Mouse (Mus musculus) brown adipose tissue, adult 24 weeks (tissue): ENCODE measurements around the gene Tarsl2. TPM values are rescaled to one million over a fixed set of nuclear protein-coding genes. Genes with fewer than 3 reads are reported as not detected.

Experiments used
- H3K27ac ChIP-seq: fragments of 200-500 bp; replicated peaks from 2 replicates; pipeline ENCODE4 v1.5.1; 2012; ENCODE audit warnings: low read depth, mild to moderate bottlenecking, low read length
- H3K4me1 ChIP-seq: fragments of 200-500 bp; 2 replicates; pipeline ENCODE4 v1.6.1; 2012; ENCODE audit warnings: low read length, mixed read lengths; ENCODE audit not compliant: control insufficient read depth, insufficient read depth, insufficient read length
- H3K4me3 ChIP-seq: fragments of 200-500 bp; 2 replicates; pipeline ENCODE4 v1.5.1; 2012; ENCODE audit warnings: low read depth, mild to moderate bottlenecking, low read length, moderate library complexity; ENCODE audit not compliant: insufficient read depth
- polyA plus RNA-seq: library from polyadenylated mRNA; stranded (reverse); fragments of >200 nt; gene quantifications from 2 replicates; pipeline ENCODE4 v1.2.4, GENCODE M21; 2012; ENCODE audit not compliant: missing spikeins, insufficient read depth, insufficient read length

Gene Tarsl2
- polyA plus RNA-seq, 1 experiment: 20.7 TPM

GRCm38 (mm10) chr7:65639821-65640382, 4.8 kb upstream of the Tarsl2 start:
- Histone ChIP-seq H3K4me3 (no peak overlapping the region), H3K4me1 (no peaks in the 10 kb centered on the region), H3K27ac (no peak overlapping the region)

GRCm38 (mm10) chr7:65640672-65641071, 4.0 kb upstream of the Tarsl2 start:
- Histone ChIP-seq H3K4me1 (no peaks in the 10 kb centered on the region), H3K4me3 (no peak overlapping the region), H3K27ac (no peak overlapping the region)

GRCm38 (mm10) chr7:65642371-65643304, 2.1 kb upstream of the Tarsl2 start:
- H3K27ac ChIP-seq: no peak overlapping the region
- no peak overlapping the region for H3K4me3 ChIP-seq
- H3K4me1 ChIP-seq: no peaks in the 10 kb centered on the region

- H3K4me3 ChIP-seq: no peak overlapping the region
- H3K4me1 ChIP-seq: no peaks in the 10 kb centered on the region
- H3K27ac ChIP-seq: no peak overlapping the region
Observed at GRCm38 (mm10) chr7:65643861-65644421, 757 bp upstream of the Tarsl2 start.

GRCm38 (mm10) chr7:65645996-65646395, 1.3 kb downstream of the Tarsl2 start:
- no peaks in the 10 kb centered on the region for H3K4me1 ChIP-seq
- no peak overlapping the region for H3K27ac ChIP-seq
- no peak overlapping the region for H3K4me3 ChIP-seq

GRCm38 (mm10) chr7:65650662-65651061, 6.0 kb downstream of the Tarsl2 start:
- no peak overlapping the region for H3K27ac ChIP-seq
- no peaks in the 10 kb centered on the region for H3K4me1 ChIP-seq
- H3K4me3 ChIP-seq: no peak overlapping the region

- no peak overlapping the region for H3K27ac ChIP-seq
- no peak overlapping the region for H3K4me3 ChIP-seq
- H3K4me1 ChIP-seq: no peaks in the 10 kb centered on the region
Observed at GRCm38 (mm10) chr7:65657490-65658120, 12.9 kb downstream of the Tarsl2 start.

GRCm38 (mm10) chr7:65663225-65663790, 18.6 kb downstream of the Tarsl2 start:
- Histone ChIP-seq H3K27ac (no peak overlapping the region), H3K4me3 (no peak overlapping the region), H3K4me1 (no peaks in the 10 kb centered on the region)

GRCm38 (mm10) chr7:65663886-65664285, 19.2 kb downstream of the Tarsl2 start:
- Histone ChIP-seq H3K27ac (no peak overlapping the region), H3K4me1 (no peaks in the 10 kb centered on the region), H3K4me3 (no peak overlapping the region)

- Histone ChIP-seq H3K4me3 (no peak overlapping the region), H3K4me1 (no peaks in the 10 kb centered on the region), H3K27ac (no peak overlapping the region)
Observed at GRCm38 (mm10) chr7:65667491-65667890, 22.8 kb downstream of the Tarsl2 start.

- Histone ChIP-seq H3K4me1 (no peaks in the 10 kb centered on the region), H3K4me3 (no peak overlapping the region), H3K27ac (no peak overlapping the region)
Observed at GRCm38 (mm10) chr7:65678050-65678449, 33.4 kb downstream of the Tarsl2 start.

GRCm38 (mm10) chr7:65678900-65679595, 34.4 kb downstream of the Tarsl2 start:
- Histone ChIP-seq H3K27ac (no peak overlapping the region), H3K4me1 (no peaks in the 10 kb centered on the region), H3K4me3 (no peak overlapping the region)

GRCm38 (mm10) chr7:65681166-65681565, 36.5 kb downstream of the Tarsl2 start:
- H3K27ac ChIP-seq: no peak overlapping the region
- H3K4me1 ChIP-seq: no peaks in the 10 kb centered on the region
- no peak overlapping the region for H3K4me3 ChIP-seq

GRCm38 (mm10) chr7:65684256-65684835, 39.6 kb downstream of the Tarsl2 start:
- H3K4me3 ChIP-seq: no peak overlapping the region
- no peaks in the 10 kb centered on the region for H3K4me1 ChIP-seq
- no peak overlapping the region for H3K27ac ChIP-seq
